Mouse (Mus musculus) heart, embryonic 16.5 days (tissue): ENCODE measurements around the gene D630039A03Rik. TPM values are rescaled to one million over a fixed set of nuclear protein-coding genes. Genes with fewer than 3 reads are reported as not detected.

ENCODE experiments used
- ATAC-seq: fragments of 200-750 bp; cut with Nextera tagmentation; replicated peaks from 2 replicates; pipeline ENCODE4 v1.8.0; 2017; ENCODE audit warnings: moderate number of reproducible peaks; ENCODE audit not compliant: insufficient read depth, low FRiP score; ENCODE audit errors: extremely low read depth
- H3K27ac ChIP-seq: fragments of 300-500 bp; sonication (generic); 2 replicates; pipeline ENCODE4 v1.5.1; 2014; ENCODE audit warnings: mild to moderate bottlenecking, low read length, control low read depth, moderate library complexity
- H3K27me3 ChIP-seq: fragments of 300-500 bp; sonication (generic); 2 replicates; pipeline ENCODE4 v1.6.1; 2014; ENCODE audit warnings: low read length, mixed read lengths; ENCODE audit not compliant: control insufficient read depth, insufficient read depth
- H3K36me3 ChIP-seq: fragments of 300-500 bp; sonication (generic); 2 replicates; pipeline ENCODE4 v1.6.1; 2014; ENCODE audit not compliant: control insufficient read depth, insufficient read depth
- H3K4me1 ChIP-seq: fragments of 300-500 bp; sonication (generic); 2 replicates; pipeline ENCODE4 v1.6.1; 2014; ENCODE audit warnings: low read length, mixed read lengths; ENCODE audit not compliant: control insufficient read depth, insufficient read depth
- H3K4me2 ChIP-seq: fragments of 300-500 bp; sonication (generic); 2 replicates; pipeline ENCODE4 v1.6.1; 2014; ENCODE audit warnings: low read depth, mild to moderate bottlenecking, control low read depth, low read length
- H3K4me3 ChIP-seq: fragments of 300-500 bp; sonication (generic); 2 replicates; pipeline ENCODE4 v1.5.1; 2014; ENCODE audit warnings: mild to moderate bottlenecking, control low read depth, low read length
- H3K9ac ChIP-seq: fragments of 300-500 bp; sonication (generic); 2 replicates; pipeline ENCODE4 v1.6.1; 2014; ENCODE audit warnings: low read length, control low read depth
- H3K9me3 ChIP-seq: fragments of 300-500 bp; sonication (generic); replicated peaks from 2 replicates; pipeline ENCODE4 v1.6.1; 2016; ENCODE audit warnings: low read length; ENCODE audit not compliant: control insufficient read depth
- WGBS: fragments of 180-500 bp; shearing (Covaris S2); extraction: QIAGEN DNeasy Blood & Tissue Kit; methylation state at CpG from one replicate; pipeline ENCODE4 v1.1.7; 2014; 5-methylcytosine and 5-hydroxymethylcytosine counted together
- polyA plus RNA-seq: library from polyadenylated mRNA; unstranded; fragments of >200 nt; fragmentation: Nextera tagmentation; extraction: Ambion mirVana; gene quantifications from 2 replicates; pipeline ENCODE4 v1.2.1, GENCODE M21; 2015

The D630039A03Rik gene
- polyA plus RNA-seq, 1 experiment from 2014 or later: 0.09 TPM

GRCm38 (mm10) chr4:57919494-57920423 is 3.7 kb upstream of the D630039A03Rik start:
- H3K9me3 ChIP-seq: no peaks in the 10 kb centered on the region
- no peak overlapping the region for H3K9ac ChIP-seq
- ATAC-seq: no peak
- H3K27me3 ChIP-seq: no peaks in the 10 kb centered on the region
- no peaks in the 10 kb centered on the region for H3K36me3 ChIP-seq
- H3K4me1 ChIP-seq: peaks cover 11% of the 10 kb centered on the region
- H3K4me2 ChIP-seq: no peak overlapping the region
- H3K4me3 ChIP-seq: no peak overlapping the region
- no peak overlapping the region for H3K27ac ChIP-seq
- WGBS: 34% methylated on average over 8 of the region's 8 CpGs

DNA sequence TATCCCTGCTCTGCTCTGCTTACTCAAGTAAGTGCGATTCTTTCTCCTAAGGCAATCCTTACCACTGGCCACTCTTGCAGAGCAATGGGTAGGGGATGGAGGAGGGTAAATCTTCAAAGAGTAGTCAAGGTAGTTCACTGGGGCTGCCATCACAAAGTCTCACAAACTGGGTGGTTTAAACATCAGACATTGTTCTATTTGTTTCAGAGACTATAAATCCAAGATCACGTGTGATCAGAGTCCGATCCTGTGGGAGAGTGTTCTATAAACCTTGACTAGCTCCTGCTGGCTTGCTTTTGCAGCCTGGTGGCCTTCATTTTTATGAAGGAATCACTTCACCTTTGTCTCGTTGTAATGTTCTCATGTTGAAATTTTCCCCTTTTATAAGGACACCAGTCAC is 614 bp upstream of the D630039A03Rik start:
- WGBS: 73% methylated on average over 4 of the region's 4 CpGs
- Histone ChIP-seq H3K4me3 (no peak overlapping the region), H3K27me3 (no peaks in the 10 kb centered on the region), H3K4me1 (peaks cover 11% of the 10 kb centered on the region), H3K27ac (no peak overlapping the region), H3K4me2 (no peak overlapping the region; the same call in 1 of the 2 replicates), H3K9me3 (0 out of 2 replicates have a peak, but pooled peaks cover 3% of the 10 kb centered on the region), H3K9ac (no peak overlapping the region), H3K36me3 (no peaks in the 10 kb centered on the region)
- ATAC-seq: no peak

GRCm38 (mm10) chr4:57915216-57915965 is 706 bp downstream of the D630039A03Rik start:
- Histone ChIP-seq H3K27ac (no peak overlapping the region), H3K9ac (0 out of 2 replicates have a peak overlapping the region, but pooled peaks have one; percentile 4)
- 32% methylated on average over 17 of the region's 17 CpGs for WGBS

DNA sequence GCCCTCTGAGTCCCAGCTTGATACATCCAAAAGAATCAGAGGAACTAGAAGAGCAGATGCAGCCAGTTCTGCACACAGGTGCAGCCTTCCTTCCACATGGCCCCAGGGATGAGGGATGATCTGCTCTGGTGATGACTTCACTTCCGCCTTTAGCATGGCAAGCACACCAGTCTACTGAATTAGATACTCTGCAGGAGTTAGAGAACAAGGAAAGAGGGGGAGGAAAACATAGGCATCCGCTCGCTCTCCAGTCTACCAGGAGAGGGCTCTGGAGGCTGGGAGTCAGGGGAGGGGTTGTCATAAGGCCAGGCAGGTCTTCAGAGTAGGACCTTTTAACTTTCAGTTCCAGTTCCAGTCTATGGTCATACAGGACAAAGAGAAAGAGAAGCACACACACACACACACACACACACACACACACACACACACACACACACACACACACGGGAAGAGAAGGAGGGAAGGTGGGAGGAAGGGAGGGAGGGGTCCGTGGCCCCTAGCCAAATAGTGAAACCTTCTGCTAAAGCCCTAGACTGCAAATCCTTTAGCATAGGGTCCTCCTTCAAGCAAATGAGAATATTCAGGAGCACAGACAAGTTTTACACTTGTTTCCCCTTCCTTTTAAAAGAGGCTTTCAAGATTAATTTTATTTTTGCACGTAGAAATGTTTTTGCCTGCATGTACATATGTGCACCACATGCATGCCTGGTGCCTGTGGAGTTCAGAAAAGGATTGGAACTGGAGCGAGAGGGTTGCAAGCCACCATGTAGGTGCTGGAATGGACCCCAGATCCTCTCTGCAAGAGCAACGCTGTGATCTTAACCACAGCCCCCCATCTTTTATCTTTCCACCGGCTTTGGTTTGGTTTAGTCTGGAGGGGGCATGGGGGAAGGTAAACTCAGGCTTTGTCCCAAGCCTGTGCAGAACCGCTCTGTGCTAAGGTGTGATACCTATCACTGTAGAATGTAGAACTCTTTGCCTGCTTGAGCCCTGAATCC is 1.6 kb downstream of the D630039A03Rik start:
- Histone ChIP-seq H3K27ac (no peak overlapping the region), H3K4me3 (no peak overlapping the region), H3K36me3 (no peaks in the 10 kb centered on the region), H3K27me3 (no peaks in the 10 kb centered on the region), H3K4me2 (no peak overlapping the region), H3K9me3 (0 out of 2 replicates have a peak, but pooled peaks cover 3% of the 10 kb centered on the region), H3K4me1 (peaks cover 11% of the 10 kb centered on the region), H3K9ac (no peak overlapping the region)
- ATAC-seq: no peak
- WGBS: 72% methylated on average over 9 of the region's 10 CpGs

More at GRCm38 (mm10) chr4:57915216-57915965, 706 bp downstream of the D630039A03Rik start:
- H3K4me3 ChIP-seq: peak overlapping the region; percentile 25
- peaks cover 11% of the 10 kb centered on the region for H3K4me1 ChIP-seq
- no peaks in the 10 kb centered on the region for H3K36me3 ChIP-seq
- H3K4me2 ChIP-seq: peak overlapping the region; percentile 58
- no peaks in the 10 kb centered on the region for H3K27me3 ChIP-seq
- H3K9me3 ChIP-seq: 0 out of 2 replicates have a peak, but pooled peaks cover 3% of the 10 kb centered on the region
- no peak; the same call in 1 of the 2 replicates for ATAC-seq

- H3K27me3 ChIP-seq: no peaks in the 10 kb centered on the region
- no peak overlapping the region for H3K4me2 ChIP-seq
- no peak for ATAC-seq
- H3K27ac ChIP-seq: no peak overlapping the region
- peaks cover 11% of the 10 kb centered on the region for H3K4me1 ChIP-seq
- no peak overlapping the region for H3K4me3 ChIP-seq
- no peak overlapping the region for H3K9ac ChIP-seq
- H3K9me3 ChIP-seq: 0 out of 2 replicates have a peak, but pooled peaks cover 3% of the 10 kb centered on the region
- H3K36me3 ChIP-seq: no peaks in the 10 kb centered on the region
Measured at GRCm38 (mm10) chr4:57913021-57913420, 3.1 kb downstream of the D630039A03Rik start.

GRCm38 (mm10) chr4:57908860-57909259 is 7.2 kb downstream of the D630039A03Rik start:
- no peak for ATAC-seq
- no peak overlapping the region for H3K4me2 ChIP-seq

DNA sequence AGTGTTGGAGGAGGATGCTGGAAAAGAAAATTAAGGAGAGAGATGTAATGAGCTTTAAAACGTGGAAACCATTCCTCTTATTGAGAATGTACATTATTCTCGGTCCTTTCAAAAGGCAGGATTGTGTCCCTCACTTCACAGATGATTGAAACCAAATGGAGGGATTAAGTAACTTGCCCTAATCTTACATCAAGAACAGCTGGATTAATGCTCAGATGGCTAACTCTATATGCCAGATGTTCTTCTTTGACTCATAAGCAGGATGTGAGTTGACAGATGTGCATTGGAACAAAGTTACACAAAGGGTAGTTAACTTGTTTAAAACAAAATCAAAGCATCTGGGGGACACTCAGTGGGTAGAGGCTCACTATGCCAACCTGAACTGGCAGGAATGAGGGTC is 9.4 kb downstream of the D630039A03Rik start:
- Histone ChIP-seq H3K9ac (no peak overlapping the region), H3K4me3 (no peak overlapping the region), H3K9me3 (no peaks in the 10 kb centered on the region), H3K27me3 (no peaks in the 10 kb centered on the region), H3K4me2 (no peak overlapping the region), H3K36me3 (no peaks in the 10 kb centered on the region), H3K4me1 (peaks cover 2% of the 10 kb centered on the region; the same call in 1 of the 2 replicates), H3K27ac (no peak overlapping the region)
- WGBS: 48% methylated on average over 2 of the region's 2 CpGs
- no peak for ATAC-seq

More at GRCm38 (mm10) chr4:57908860-57909259, 7.2 kb downstream of the D630039A03Rik start:
- H3K27ac ChIP-seq: no peak overlapping the region
- WGBS: 46% methylated on average over 6 of the region's 6 CpGs
- no peak overlapping the region for H3K9ac ChIP-seq
- no peaks in the 10 kb centered on the region for H3K27me3 ChIP-seq
- H3K9me3 ChIP-seq: 0 out of 2 replicates have a peak, but pooled peaks cover 3% of the 10 kb centered on the region
- H3K4me3 ChIP-seq: no peak overlapping the region
- H3K36me3 ChIP-seq: no peaks in the 10 kb centered on the region
- H3K4me1 ChIP-seq: peaks cover 2% of the 10 kb centered on the region; the same call in 1 of the 2 replicates

- no peak overlapping the region for H3K27ac ChIP-seq
- no peak overlapping the region for H3K4me2 ChIP-seq
- no peak overlapping the region for H3K9ac ChIP-seq
- 30% methylated on average over 9 of the region's 9 CpGs for WGBS
- no peak overlapping the region for H3K4me3 ChIP-seq
- peaks cover 2% of the 10 kb centered on the region; the same call in 1 of the 2 replicates for H3K4me1 ChIP-seq
- H3K9me3 ChIP-seq: no peaks in the 10 kb centered on the region
- H3K36me3 ChIP-seq: no peaks in the 10 kb centered on the region
- no peaks in the 10 kb centered on the region for H3K27me3 ChIP-seq
- no peak for ATAC-seq
Measured at GRCm38 (mm10) chr4:57904638-57905037, 11.5 kb downstream of the D630039A03Rik start.
